Mouse (Mus musculus) urinary bladder, postnatal 25 days (tissue): ENCODE measurements at regions not wholly inside any gene's neighbourhood (a gene's known extent, or its start where the extent isn't known, plus 50 kb on each side); places are given as distances from the start of the nearest gene placed in this dataset.
"Not testable (repeated sequence)": the region's sequence is repeated elsewhere in the genome, so short reads cannot be mapped to it uniquely, and the experiment has no call there.

Experiments used
- DNase-seq: peaks from one replicate; pipeline ENCODE4 v3.0.0; 2022; ENCODE audit warnings: low spot score

GRCm38 (mm10) chr10:119146342-119146741 is 93.5 kb downstream of the Cand1 start:
- DNase-seq = no peak

- no peak for DNase-seq
Observed at GRCm38 (mm10) chr10:119142866-119143265, 97.0 kb downstream of the Cand1 start.

- DNase-seq = no peak
Observed at GRCm38 (mm10) chr10:119142307-119142706, 97.5 kb downstream of the Cand1 start.

GRCm38 (mm10) chr10:119138237-119138636 is 101.6 kb downstream of the Cand1 start:
- DNase-seq = no peak

DNA sequence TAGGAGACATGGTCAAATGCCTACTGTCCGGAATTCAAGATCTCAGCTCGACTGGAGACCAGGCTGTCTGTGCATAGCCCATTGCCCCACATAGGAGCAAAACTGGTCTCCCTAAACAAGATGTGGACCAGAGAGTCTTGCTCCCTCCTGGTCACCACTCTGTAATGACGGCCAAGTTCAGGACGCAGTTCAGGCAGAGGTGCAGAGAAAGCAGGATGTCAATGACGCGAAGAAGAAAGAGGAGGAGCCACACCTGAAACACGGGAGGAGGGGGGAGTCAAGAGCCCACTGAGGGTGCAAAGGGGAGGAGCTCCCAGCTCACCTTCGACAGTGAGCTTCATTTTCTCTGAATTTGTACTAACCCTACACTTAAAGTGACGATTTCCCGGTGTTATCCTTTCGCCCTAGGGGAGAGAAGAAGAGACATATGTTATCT is 104.3 kb downstream of the Cand1 start:
- no peak for DNase-seq

GRCm38 (mm10) chr10:119134797-119135488 is 104.9 kb downstream of the Cand1 start:
- DNase-seq = no peak

DNA sequence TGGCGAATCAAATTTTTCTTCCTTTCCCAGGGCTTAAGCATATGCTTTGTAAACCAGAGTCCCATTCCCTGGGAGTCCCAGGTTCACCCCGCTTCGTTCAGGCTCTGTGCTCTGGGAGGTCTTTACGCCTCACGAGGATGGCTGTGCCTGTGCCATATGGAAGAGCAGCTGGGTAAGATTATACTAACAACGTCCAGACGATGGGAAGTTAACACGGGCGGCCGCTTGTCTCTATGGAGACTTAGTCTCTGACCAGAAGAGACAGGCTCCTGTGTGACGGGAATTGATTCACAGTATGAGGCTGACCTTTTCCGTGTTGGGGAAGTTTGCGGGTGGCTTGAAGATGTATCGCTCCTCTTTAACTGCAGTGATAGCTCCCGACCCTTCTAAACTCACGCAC is 107.9 kb downstream of the Cand1 start:
- DNase-seq = no peak

DNA sequence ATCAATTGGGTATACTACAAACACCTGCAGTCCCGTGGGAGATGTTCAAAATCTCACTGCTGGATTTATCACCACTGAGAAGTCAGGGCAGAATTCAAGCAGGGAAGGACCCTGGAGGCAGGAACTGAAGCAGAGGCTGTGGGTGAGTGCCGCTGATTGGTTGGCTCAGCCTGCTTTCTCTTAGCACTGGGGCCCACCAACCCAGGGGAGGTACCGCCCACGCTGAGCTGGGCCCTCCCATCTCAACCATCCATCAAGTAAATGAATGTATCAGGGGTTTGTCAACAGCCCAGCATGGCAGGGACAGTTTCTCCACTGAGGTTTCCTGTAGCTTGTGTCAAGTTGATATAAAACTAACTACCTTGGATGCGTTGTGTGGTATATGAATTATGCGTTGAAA is 109.2 kb downstream of the Cand1 start:
- DNase-seq = no peak

DNA sequence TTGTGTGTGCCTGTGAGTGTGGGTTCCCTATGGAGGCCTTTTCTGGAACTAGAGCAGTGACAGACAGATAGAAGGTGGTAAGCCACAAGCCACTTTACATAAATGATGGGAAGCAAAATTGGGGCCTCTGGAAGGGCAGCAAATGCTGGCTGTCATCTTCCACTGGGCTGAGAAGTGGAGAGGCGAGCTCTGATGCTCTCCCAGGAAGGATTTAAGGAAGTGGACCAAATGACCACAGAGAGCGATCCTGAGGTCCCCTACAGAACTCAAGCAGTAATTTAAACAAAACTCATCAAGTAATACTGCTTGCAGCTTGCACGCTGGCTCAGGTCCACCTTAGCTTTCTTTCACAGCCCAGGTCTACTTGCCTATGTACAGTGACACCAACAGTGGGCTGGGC is 111.8 kb downstream of the Cand1 start:
- no peak for DNase-seq

DNA sequence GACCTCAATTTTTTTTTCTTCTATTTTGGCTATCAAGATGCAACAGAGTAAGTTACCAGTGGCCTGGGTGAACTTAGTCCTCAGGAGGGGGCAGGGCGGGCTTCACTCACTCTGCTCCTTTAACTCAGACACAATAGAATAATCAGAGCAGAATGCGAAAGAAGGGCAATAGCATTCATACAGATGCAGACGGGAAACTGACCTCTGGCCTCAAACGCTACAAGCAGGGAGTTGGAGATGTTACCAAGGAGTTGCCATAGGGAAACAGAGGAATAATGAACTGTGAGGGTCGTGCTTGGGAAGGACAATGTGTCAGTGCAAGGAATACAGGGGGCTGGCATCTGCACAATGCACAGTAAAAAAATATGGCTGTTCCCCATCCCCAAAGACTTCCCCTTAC is 116.3 kb downstream of the Cand1 start:
- DNase-seq = no peak

DNA sequence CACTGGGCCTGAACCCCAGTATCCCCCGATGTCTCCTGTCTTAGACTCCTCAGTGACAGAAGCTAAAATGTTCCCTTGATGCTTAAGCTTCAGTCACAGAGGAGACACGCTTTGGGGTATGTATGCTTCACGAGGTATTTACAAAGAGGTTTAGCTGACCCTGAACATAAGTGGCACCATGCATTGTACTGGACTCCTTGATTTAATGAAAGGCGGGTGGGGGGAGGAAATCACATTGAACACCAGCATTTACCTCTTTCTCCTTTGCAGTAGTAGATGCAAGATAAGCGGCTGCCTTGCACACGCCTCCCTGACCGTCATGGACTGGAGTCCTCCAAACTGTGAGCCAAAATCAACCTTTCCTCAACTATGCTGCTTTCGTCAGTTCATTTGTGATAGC is 117.5 kb downstream of the Cand1 start:
- DNase-seq = no peak

- no peak for DNase-seq
Observed at GRCm38 (mm10) chr10:119121575-119121974, 118.3 kb downstream of the Cand1 start.

DNA sequence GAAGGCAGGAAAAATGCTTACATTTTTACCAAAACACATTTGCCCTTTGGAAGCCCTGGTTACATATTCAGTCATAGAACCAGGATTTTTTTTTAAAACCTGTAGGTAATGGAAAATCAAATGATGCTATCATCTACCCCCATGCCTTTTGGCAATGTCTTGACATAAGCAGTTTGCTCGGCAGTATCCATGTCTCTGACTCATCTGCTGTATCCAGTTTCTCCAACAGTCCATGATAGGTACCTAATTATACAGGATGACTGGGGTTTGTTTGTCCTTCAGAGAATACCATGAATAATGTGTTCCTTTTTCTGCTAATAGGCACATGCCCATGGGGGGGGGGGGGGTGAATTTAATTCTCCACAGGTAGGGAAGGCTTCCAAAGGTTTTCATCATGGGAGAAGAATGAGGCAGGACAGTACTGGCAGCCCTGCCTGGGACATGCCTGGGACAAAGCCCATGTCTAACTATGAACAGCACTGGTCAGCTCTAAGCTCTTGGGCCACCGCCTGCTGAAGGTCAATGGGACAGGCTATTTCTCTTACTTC is 122.9 kb downstream of the Cand1 start:
- no peak for DNase-seq

GRCm38 (mm10) chr10:119115200-119115599 is 124.7 kb downstream of the Cand1 start:
- not testable (repeated sequence) for DNase-seq

DNA sequence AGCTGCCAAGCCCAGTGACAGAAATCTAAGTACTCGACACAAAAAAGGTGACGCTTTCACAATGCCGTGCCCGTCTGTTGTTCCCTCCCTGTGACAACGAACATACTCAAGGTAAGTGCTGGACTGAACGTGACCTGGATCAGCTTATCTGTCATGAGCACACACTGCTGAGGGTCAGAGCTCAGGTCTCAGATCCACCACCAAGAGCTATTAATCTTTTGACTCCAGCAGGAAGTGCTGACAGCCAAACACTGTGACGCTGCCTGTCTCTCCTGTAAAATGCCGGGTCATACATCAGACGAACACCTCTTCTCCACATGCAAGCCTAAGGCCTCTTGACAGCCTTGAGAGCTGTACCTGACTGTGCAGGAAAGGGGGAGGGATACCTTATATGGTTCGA is 125.2 kb downstream of the Cand1 start:
- DNase-seq = no peak

DNA sequence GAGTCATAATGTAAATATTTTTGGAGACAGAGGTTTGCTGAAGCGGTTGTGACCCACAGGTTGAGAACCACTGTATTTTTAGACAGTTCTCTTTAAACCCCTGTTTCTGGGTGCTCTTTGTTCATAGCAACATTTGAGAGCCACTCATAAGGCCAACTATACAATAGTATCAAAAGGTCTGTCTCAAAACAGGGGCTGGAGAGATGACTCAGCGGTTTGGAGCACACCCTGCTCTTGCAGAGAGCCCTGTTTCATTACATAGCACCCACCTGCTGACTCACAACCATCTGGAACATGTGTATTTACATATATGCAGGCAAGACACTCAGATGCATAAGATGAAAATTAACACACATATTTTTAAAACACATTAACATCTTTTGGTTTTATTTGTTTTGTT is 128.0 kb downstream of the Cand1 start:
- DNase-seq = no peak

- no peak for DNase-seq
Observed at GRCm38 (mm10) chr10:119111409-119111808, 128.4 kb downstream of the Cand1 start.

DNA sequence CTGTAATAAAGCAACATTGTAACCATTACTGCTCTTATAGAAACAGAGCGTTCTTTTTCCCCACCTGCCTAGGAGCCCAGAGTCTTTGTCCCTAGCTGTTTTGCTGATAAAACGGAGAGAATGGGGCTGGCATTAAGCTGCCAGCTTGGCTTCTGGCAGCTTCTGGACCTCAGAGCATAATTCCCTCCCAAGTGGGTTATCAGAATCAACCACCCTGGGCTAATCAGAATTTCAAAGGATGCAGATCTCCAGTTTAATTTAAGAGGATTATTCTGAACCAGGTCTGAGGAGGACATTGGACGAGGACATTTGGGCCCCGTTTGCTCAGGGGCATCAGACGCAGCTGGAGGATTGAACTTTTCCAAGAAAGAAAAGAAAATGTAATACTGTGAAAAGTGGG is 129.2 kb downstream of the Cand1 start:
- DNase-seq = no peak

GRCm38 (mm10) chr10:119109207-119109606 is 130.6 kb downstream of the Cand1 start:
- DNase-seq = no peak

GRCm38 (mm10) chr10:119107728-119108127 is 132.1 kb downstream of the Cand1 start:
- no peak for DNase-seq

DNA sequence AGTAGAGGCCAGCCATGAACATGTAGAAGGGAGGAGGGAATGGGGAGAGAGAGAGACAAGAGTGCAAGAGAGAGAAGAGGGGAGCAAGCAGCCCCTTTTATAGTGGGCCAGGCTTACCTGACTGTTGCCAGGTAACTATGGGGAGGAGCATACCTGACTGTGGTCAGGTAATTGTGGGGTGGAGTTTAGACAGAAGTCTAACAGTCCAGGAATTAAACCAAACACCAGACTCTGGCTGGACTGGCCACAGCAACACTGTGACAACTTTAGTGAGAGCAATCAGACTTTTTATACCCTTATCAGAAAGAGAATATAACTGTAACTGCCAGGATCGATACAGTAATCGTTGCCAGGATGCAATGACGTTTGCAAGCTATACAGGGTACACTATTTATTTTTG is 133.8 kb downstream of the Cand1 start:
- no peak for DNase-seq

GRCm38 (mm10) chr10:119105279-119105881 is 134.5 kb downstream of the Cand1 start:
- no peak for DNase-seq

- no peak for DNase-seq
Observed at GRCm38 (mm10) chr10:119100511-119100910, 139.3 kb downstream of the Cand1 start.
